Mouse (Mus musculus) MEL (cell line): ENCODE data around the gene Thap3. TPM values are rescaled to one million over a fixed set of nuclear protein-coding genes. Genes with fewer than 3 reads are reported as not detected.

Experiments used
- DNase-seq: peaks from one replicate; pipeline ENCODE4 v3.0.0; 2011; ENCODE audit warnings: low read depth, low spot score
- H3K27ac ChIP-seq: 2 replicates; pipeline ENCODE4 v1.5.1; 2012; ENCODE audit warnings: low read depth, mild to moderate bottlenecking, control low read depth, low read length, moderate library complexity; ENCODE audit not compliant: control insufficient read depth
- H3K27me3 ChIP-seq, 2 experiments: fragments of 150-350 bp in 1 of 2; sonication (generic) in 1 of 2; 2 replicates each; pipeline ENCODE4 v1.6.1; 2012; ENCODE audit warnings: low read length in 2 of 2, mild to moderate bottlenecking in 2 of 2, improper control_type of control experiment in 1 of 2, moderate library complexity in 1 of 2; ENCODE audit not compliant: insufficient read depth in 2 of 2, control insufficient read depth in 1 of 2
- H3K36me3 ChIP-seq, 2 experiments: 2 replicates each; pipeline ENCODE4 v1.6.1; 2012 to 2014; ENCODE audit warnings: low read length in 2 of 2, improper control_type of control experiment in 1 of 2, inconsistent platforms in 1 of 2, mild to moderate bottlenecking in 1 of 2; ENCODE audit not compliant: insufficient read depth in 2 of 2, control insufficient read depth in 1 of 2
- H3K4me1 ChIP-seq, 2 experiments: fragments of 150-350 bp in 1 of 2; sonication (generic) in 1 of 2; 2 replicates each; pipeline ENCODE4 v1.6.1; 2012; ENCODE audit warnings: low read length in 2 of 2, improper control_type of control experiment in 1 of 2, mild to moderate bottlenecking in 1 of 2; ENCODE audit not compliant: insufficient read depth in 2 of 2, control insufficient read depth in 1 of 2
- H3K4me3 ChIP-seq, 2 experiments: fragments of 150-350 bp in 1 of 2; sonication (generic) in 1 of 2; 2 replicates each; pipeline ENCODE4 v1.5.1; 2012; ENCODE audit warnings: low read depth in 2 of 2, low read length in 2 of 2, mild to moderate bottlenecking in 2 of 2, moderate library complexity in 2 of 2, control low read depth in 1 of 2, improper control_type of control experiment in 1 of 2; ENCODE audit not compliant: control insufficient read depth in 1 of 2, insufficient read depth in 1 of 2
- H3K79me2 ChIP-seq: 2 replicates; pipeline ENCODE4 v1.6.1; 2012; ENCODE audit warnings: mild to moderate bottlenecking, low read length, moderate library complexity; ENCODE audit not compliant: control insufficient read depth, poor library complexity, insufficient read depth
- H3K9ac ChIP-seq: 2 replicates; pipeline ENCODE4 v1.6.1; 2012; ENCODE audit warnings: low read depth, mild to moderate bottlenecking, control low read depth, low read length, moderate library complexity; ENCODE audit not compliant: control insufficient read depth, poor library complexity, severe bottlenecking
- H3K9me3 ChIP-seq: fragments of 150-350 bp; sonication (generic); replicated peaks from 2 replicates; pipeline ENCODE4 v1.6.1; 2012; ENCODE audit warnings: mild to moderate bottlenecking, low read length, improper control_type of control experiment, moderate library complexity; ENCODE audit not compliant: insufficient read depth
- CTCF ChIP-seq, 3 experiments: IDR thresholded peaks in 2 of 3; conservative IDR thresholded peaks in 1 of 3; 2 replicates each; pipeline ENCODE4 v1.5.1; 2011 to 2012; ENCODE audit warnings: low read length in 3 of 3, low read depth in 2 of 3, mild to moderate bottlenecking in 2 of 3, improper control_type of control experiment in 1 of 3, inconsistent platforms in 1 of 3, mixed read lengths in 1 of 3, moderate library complexity in 1 of 3; ENCODE audit not compliant: control insufficient read depth in 1 of 3, insufficient read depth in 1 of 3, poor library complexity in 1 of 3, severe bottlenecking in 1 of 3
- ETS1 ChIP-seq: IDR thresholded peaks from 2 replicates; pipeline ENCODE4 v1.6.1; 2012; ENCODE audit warnings: low read depth, mild to moderate bottlenecking, inconsistent platforms, low read length, improper control_type of control experiment, moderate library complexity
- GABPA ChIP-seq: IDR thresholded peaks from 2 replicates; pipeline ENCODE4 v1.6.1; 2012; ENCODE audit warnings: low read depth, mild to moderate bottlenecking, inconsistent platforms, low read length, improper control_type of control experiment, moderate library complexity
- KAT2A ChIP-seq: conservative IDR thresholded peaks from 2 replicates; pipeline ENCODE4 v1.6.1; 2012; ENCODE audit warnings: low read depth, low read length, improper control_type of control experiment, inconsistent platforms
- MAFK ChIP-seq: IDR thresholded peaks from 2 replicates; pipeline ENCODE4 v1.6.1; 2011; ENCODE audit warnings: low read depth, mild to moderate bottlenecking, low read length, improper control_type of control experiment, borderline replicate concordance
- MYC ChIP-seq: IDR thresholded peaks from 2 replicates; pipeline ENCODE4 v1.6.1; 2011; ENCODE audit warnings: low read depth, mild to moderate bottlenecking, low read length, improper control_type of control experiment, moderate library complexity
- POLR2A ChIP-seq, 2 experiments: IDR thresholded peaks; 2 replicates each; pipeline ENCODE4 v1.6.1; 2011 to 2012; ENCODE audit warnings: low read length in 2 of 2, mild to moderate bottlenecking in 2 of 2, control low read depth in 1 of 2, improper control_type of control experiment in 1 of 2, low read depth in 1 of 2, moderate library complexity in 1 of 2; ENCODE audit not compliant: control insufficient read depth in 1 of 2, insufficient read depth in 1 of 2, poor library complexity in 1 of 2
- POLR2AphosphoS2 ChIP-seq: IDR thresholded peaks from 2 replicates; pipeline ENCODE4 v1.6.1; 2011; ENCODE audit warnings: low read length, improper control_type of control experiment
- RAD21 ChIP-seq: IDR thresholded peaks from 2 replicates; pipeline ENCODE4 v1.6.1; 2011; ENCODE audit warnings: mild to moderate bottlenecking, low read depth, low read length, improper control_type of control experiment
- RCOR1 ChIP-seq: IDR thresholded peaks from 2 replicates; pipeline ENCODE4 v1.6.1; 2012; ENCODE audit warnings: low read depth, mild to moderate bottlenecking, inconsistent platforms, low read length, improper control_type of control experiment
- SIN3A ChIP-seq: IDR thresholded peaks from 2 replicates; pipeline ENCODE4 v1.6.1; 2012; ENCODE audit warnings: low read length, improper control_type of control experiment, inconsistent platforms
- SMC3 ChIP-seq: IDR thresholded peaks from 2 replicates; pipeline ENCODE4 v1.6.1; 2011; ENCODE audit warnings: low read depth, low read length, improper control_type of control experiment
- TCF12 ChIP-seq: IDR thresholded peaks from 2 replicates; pipeline ENCODE4 v1.6.1; 2014; ENCODE audit warnings: low read depth, mild to moderate bottlenecking, inconsistent platforms, low read length, improper control_type of control experiment, moderate library complexity
- USF1 ChIP-seq: IDR thresholded peaks from 2 replicates; pipeline ENCODE4 v1.6.1; 2014; ENCODE audit warnings: low read depth, mild to moderate bottlenecking, inconsistent platforms, low read length, improper control_type of control experiment, moderate library complexity
- USF2 ChIP-seq, 2 experiments: IDR thresholded peaks; 2 replicates each; pipeline ENCODE4 v1.6.1; 2011 to 2012; ENCODE audit warnings: improper control_type of control experiment in 2 of 2, low read length in 2 of 2, borderline replicate concordance in 1 of 2, inconsistent platforms in 1 of 2, low read depth in 1 of 2, mild to moderate bottlenecking in 1 of 2; ENCODE audit not compliant: insufficient read depth in 1 of 2
- ZC3H11A ChIP-seq: IDR thresholded peaks from 2 replicates; pipeline ENCODE4 v1.6.1; 2012; ENCODE audit warnings: low read depth, mild to moderate bottlenecking, inconsistent platforms, low read length, improper control_type of control experiment
- polyA plus RNA-seq, 2 experiments: library from polyadenylated mRNA; stranded (reverse) in 1 of 2; unstranded in 1 of 2; fragments of >175 nt in 1 of 2; fragments of >200 nt in 1 of 2; gene quantifications; 2 replicates each; pipeline versions ENCODE4 v1.2.1 to v1.2.4; 2012; ENCODE audit warnings: low replicate concordance in 2 of 2, low read depth in 1 of 2; ENCODE audit not compliant: insufficient read length in 2 of 2, insufficient read depth in 1 of 2, missing spikeins in 1 of 2
- total RNA-seq: library from RNA; depleted of rRNA; stranded (reverse); fragments of 300-350 nt; gene quantifications from 2 replicates; pipeline ENCODE4 v1.2.3, GENCODE M21; 2012

Thap3 gene
- total and polyA plus RNA-seq, 3 experiments: 13.7 to 17.2 TPM; not detected in 1

- H3K4me3 ChIP-seq: no peak overlapping the region
- peaks cover 0 to 16% of the 10 kb centered on the region in 2 experiments; a peak in 2 of 4 replicates for H3K36me3 ChIP-seq
- no peaks in the 10 kb centered on the region for H3K9me3 ChIP-seq
- DNase-seq: peak; percentile 39
- no peak overlapping the region for H3K27ac ChIP-seq
- H3K4me1 ChIP-seq: peaks cover 5 to 21% of the 10 kb centered on the region in 2 experiments
- no peaks in the 10 kb centered on the region for H3K27me3 ChIP-seq
- TF ChIP-seq USF1 (no peak), RAD21 (peak; percentile 2), TCF12 (no peak), SMC3 (peak; percentile 45), MYC (peak; percentile 71; the same call in 1 of the 2 replicates), ZC3H11A (peak; percentile 20; the same call in 1 of the 2 replicates), CTCF (IDR thresholded peaks at IDR 0.05 in 2 of 3, conservative IDR thresholded peaks at IDR 0.05 in 1 of 3; ENCODE audit: control insufficient read depth in 1 of 3, insufficient read depth in 1 of 3, low read depth in 2 of 3, low read length in 3 of 3, poor library complexity in 1 of 3, severe bottlenecking in 1 of 3) (peak in 1 of 3 experiments; percentile 41; a peak in 2 of 6 replicates)
- TF ChIP-seq, all 39 proteins: peak for 5
- Histone ChIP-seq H3K79me2 (peaks cover 3% of the 10 kb centered on the region; the same call in 1 of the 2 replicates), H3K9ac (no peak overlapping the region)
Observed at GRCm38 (mm10) chr4:152001335-152001734, 12.5 kb upstream of the Thap3 start.

GRCm38 (mm10) chr4:152000906-152001305 is 12.1 kb upstream of the Thap3 start:
- H3K36me3 ChIP-seq: peaks cover 0 to 16% of the 10 kb centered on the region in 2 experiments; a peak in 2 of 4 replicates
- TF ChIP-seq POLR2AphosphoS2 (no peak), GABPA (no peak), TCF12 (no peak), RCOR1 (no peak), POLR2A (IDR thresholded peaks at IDR 0.05; ENCODE audit: control insufficient read depth in 1 of 2, insufficient read depth in 1 of 2, low read depth in 1 of 2, low read length in 2 of 2, poor library complexity in 1 of 2) (no peak), KAT2A (no peak), SIN3A (no peak), MAFK (no peak), ETS1 (no peak), USF2 (IDR thresholded peaks at IDR 0.05; ENCODE audit: borderline replicate concordance in 1 of 2, insufficient read depth in 1 of 2, low read depth in 1 of 2, low read length in 2 of 2) (no peak)
- H3K27me3 ChIP-seq: no peaks in the 10 kb centered on the region
- no peaks in the 10 kb centered on the region for H3K9me3 ChIP-seq
- H3K27ac ChIP-seq: no peak overlapping the region
- H3K79me2 ChIP-seq: peaks cover 3% of the 10 kb centered on the region; the same call in 1 of the 2 replicates
- no peak for DNase-seq
- no peak overlapping the region for H3K9ac ChIP-seq
- no peak overlapping the region for H3K4me3 ChIP-seq
- peaks cover 5 to 21% of the 10 kb centered on the region in 2 experiments for H3K4me1 ChIP-seq
